Mouse (Mus musculus): ENCODE data around the gene Hectd2. TPM values are rescaled to one million over a fixed set of nuclear protein-coding genes. Genes with fewer than 3 reads are reported as not detected.

Hectd2 gene
- polyA plus RNA-seq (2021; fragmentation: Nextera tagmentation), result 5.3 and 6.4 TPM in 2 replicates
- long read RNA-seq, experiment 1, partial matches to known transcripts, result 3 of 7 reads
- long read RNA-seq, experiment 1, other reads (novel, unspliced or antisense), result 4 of 7 reads
- long read RNA-seq, experiment 2, full-length matches to known transcripts, result 9 of 19 reads
- long read RNA-seq, experiment 2, partial matches to known transcripts, result 3 of 19 reads
- long read RNA-seq, experiment 2, other reads (novel, unspliced or antisense), result 7 of 19 reads

GRCm38 (mm10) chr19:36554046-36554784 lies at the start of gene Hectd2:
Gene Hectd2, plus strand, starts transcription at chr19:36554639.

Other genes with a start within 250 kb of the Hectd2 start
- 11.9 and 12.9 TPM in 2 replicates for gene Pcgf5, start 206.3 kb upstream of the Hectd2 start, polyA plus RNA-seq (2021; fragmentation: Nextera tagmentation)
- gene Ppp1r3c, start 182.0 kb downstream of the Hectd2 start, polyA plus RNA-seq (2021; fragmentation: Nextera tagmentation), result 21.6 and 25.0 TPM in 2 replicates

Measured in layer of hippocampus, adult 6 months (tissue).